Mouse (Mus musculus) lung, postnatal 0 days (tissue): ENCODE results near the gene Ppcdc. TPM values are rescaled to one million over a fixed set of nuclear protein-coding genes. Genes with fewer than 3 reads are reported as not detected.

Experiments used
- ATAC-seq: fragments of 200-750 bp; cut with Nextera tagmentation; 2 replicates; pipeline ENCODE4 v1.8.0; 2017; ENCODE audit warnings: moderate library complexity
- DNase-seq: peaks from one replicate; pipeline ENCODE4 v3.0.0-alpha.2; 2016; ENCODE audit warnings: low spot score
- H3K27ac ChIP-seq: fragments of 300-500 bp; sonication (generic); 2 replicates; pipeline ENCODE4 v1.5.1; 2014; ENCODE audit warnings: antibody characterized with exemption, mild to moderate bottlenecking, low read length, mixed read lengths
- H3K27me3 ChIP-seq: fragments of 300-500 bp; sonication (generic); replicated peaks from 2 replicates; pipeline ENCODE4 v1.6.1; 2014; ENCODE audit warnings: low read length, mixed read lengths; ENCODE audit not compliant: insufficient read depth
- H3K36me3 ChIP-seq: fragments of 300-500 bp; sonication (generic); 2 replicates; pipeline ENCODE4 v1.6.1; 2014; ENCODE audit warnings: low read length, mixed read lengths; ENCODE audit not compliant: insufficient read depth
- H3K4me1 ChIP-seq: fragments of 300-500 bp; sonication (generic); 2 replicates; pipeline ENCODE4 v1.6.1; 2014; ENCODE audit warnings: antibody characterized with exemption, low read depth, low read length, mixed read lengths; ENCODE audit not compliant: insufficient read depth
- H3K4me2 ChIP-seq: fragments of 300-500 bp; sonication (generic); replicated peaks from 2 replicates; pipeline ENCODE4 v1.6.1; 2014; ENCODE audit warnings: low read depth, mild to moderate bottlenecking, low read length, moderate library complexity, mixed read lengths
- H3K4me3 ChIP-seq: fragments of 300-500 bp; sonication (generic); 2 replicates; pipeline ENCODE4 v1.5.1; 2014; ENCODE audit warnings: low read depth, low read length
- H3K9ac ChIP-seq: fragments of 300-500 bp; sonication (generic); replicated peaks from 2 replicates; pipeline ENCODE4 v1.6.1; 2014; ENCODE audit warnings: low read depth, mild to moderate bottlenecking
- H3K9me3 ChIP-seq: fragments of 300-500 bp; sonication (generic); 2 replicates; pipeline ENCODE4 v1.6.1; 2016; ENCODE audit warnings: low read length, mixed read lengths
- CTCF ChIP-seq: IDR thresholded peaks from 2 replicates; pipeline ENCODE4 v1.5.1; 2016; ENCODE audit warnings: antibody characterized with exemption, mild to moderate bottlenecking
- EP300 ChIP-seq: IDR thresholded peaks from 2 replicates; pipeline ENCODE4 v1.6.1; 2016; ENCODE audit warnings: antibody characterized with exemption, mild to moderate bottlenecking, control low read depth
- WGBS: fragments of 180-500 bp; shearing (Covaris S2); extraction: QIAGEN DNeasy Blood & Tissue Kit; methylation state at CpG from one replicate; pipeline ENCODE4 v1.1.7; 2014; 5-methylcytosine and 5-hydroxymethylcytosine counted together
- polyA plus RNA-seq: library from polyadenylated mRNA; unstranded; fragments of >200 nt; fragmentation: Nextera tagmentation; extraction: Ambion mirVana; gene quantifications from 2 replicates; pipeline ENCODE4 v1.2.1, GENCODE M21; 2015

Gene Ppcdc
- polyA plus RNA-seq, 1 experiment from 2014 or later: 25.9 TPM

DNA sequence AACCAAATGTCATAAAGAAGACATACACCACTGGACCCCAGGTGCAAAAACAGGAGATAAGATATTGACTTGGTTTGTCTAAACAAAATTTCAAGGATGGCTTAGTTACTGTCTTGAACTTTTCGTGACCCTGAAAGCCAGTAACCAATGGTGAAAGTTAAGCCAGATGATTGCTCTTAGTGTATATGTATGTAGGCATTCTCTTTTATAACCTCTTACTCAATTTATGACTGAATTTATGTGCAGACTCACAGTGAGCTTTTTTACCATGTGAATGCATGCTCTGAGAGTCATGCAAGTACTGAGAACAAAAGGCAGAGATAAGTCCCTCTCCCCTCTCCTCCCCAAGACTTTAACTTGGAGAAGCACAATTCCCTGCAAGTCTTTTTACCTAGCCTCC, 47.0 kb downstream of the Ppcdc start:
- 83% methylated on average over 1 of the region's 1 CpGs for WGBS
- no peak for ATAC-seq

DNA sequence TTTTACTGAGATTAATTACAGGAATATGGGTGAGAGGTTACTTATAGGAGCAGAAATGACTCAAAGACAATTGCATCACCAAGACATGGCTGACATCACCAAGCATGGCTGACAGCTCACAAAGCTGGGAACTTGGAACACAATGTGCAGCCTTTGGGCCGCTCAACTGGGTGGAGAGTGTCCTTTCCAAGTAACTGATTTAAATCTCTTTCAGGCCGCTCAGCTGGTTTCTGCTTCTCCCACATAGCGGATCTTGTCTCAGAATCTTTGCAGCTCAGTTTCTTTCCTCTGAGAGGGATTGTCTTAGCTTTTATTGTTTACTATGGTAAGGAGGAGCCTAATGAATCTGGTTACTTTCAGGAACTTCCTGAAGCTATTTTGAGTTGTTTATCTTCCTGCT, 49.1 kb downstream of the Ppcdc start:
- Histone ChIP-seq H3K27me3 (no peaks in the 10 kb centered on the region), H3K4me1 (no peaks in the 10 kb centered on the region), H3K9me3 (no peaks in the 10 kb centered on the region), H3K27ac (no peak overlapping the region), H3K4me2 (no peak overlapping the region), H3K9ac (no peak overlapping the region), H3K36me3 (no peaks in the 10 kb centered on the region), H3K4me3 (no peak overlapping the region)
- no peak for TF ChIP-seq CTCF
- peak; percentile 22; the same call in 1 of the 2 replicates for TF ChIP-seq EP300
- no peak for DNase-seq
- WGBS: 55% methylated on average over 3 of the region's 3 CpGs
- ATAC-seq: no peak

More for the DNA sequence above, 47.0 kb downstream of the Ppcdc start:
- Histone ChIP-seq H3K4me3 (no peak overlapping the region), H3K9ac (no peak overlapping the region), H3K36me3 (no peaks in the 10 kb centered on the region), H3K4me1 (no peaks in the 10 kb centered on the region), H3K9me3 (no peaks in the 10 kb centered on the region), H3K27ac (no peak overlapping the region), H3K27me3 (no peaks in the 10 kb centered on the region), H3K4me2 (no peak overlapping the region)
- DNase-seq: no peak
- TF ChIP-seq EP300 (no peak), CTCF (no peak)

DNA sequence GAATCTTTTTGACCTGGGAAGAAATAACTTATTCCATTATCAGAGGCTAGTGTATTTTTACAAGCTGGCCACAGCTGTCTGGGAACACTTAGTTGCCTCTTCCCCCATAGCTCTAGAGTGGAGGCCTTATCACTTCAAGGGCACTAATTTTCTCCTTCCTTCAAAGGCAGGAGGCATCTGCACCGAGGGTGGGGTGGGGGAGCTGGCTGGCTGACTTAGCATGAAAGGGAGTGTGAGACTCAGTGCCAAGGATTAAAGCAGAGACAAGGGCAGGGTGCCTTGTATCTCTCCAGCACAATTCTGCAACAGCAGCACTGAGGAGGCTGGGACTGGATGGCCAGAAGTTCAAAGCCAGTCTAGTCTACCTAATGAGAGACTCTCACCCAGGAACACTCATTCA, 50.8 kb downstream of the Ppcdc start:
- H3K27ac ChIP-seq: no peak overlapping the region
- no peaks in the 10 kb centered on the region for H3K36me3 ChIP-seq
- no peak overlapping the region for H3K4me3 ChIP-seq
- H3K4me1 ChIP-seq: no peaks in the 10 kb centered on the region
- no peak overlapping the region for H3K4me2 ChIP-seq
- TF ChIP-seq EP300 (no peak), CTCF (no peak)
- DNase-seq (no peak), ATAC-seq (no peak)
- WGBS: 14% methylated on average over 1 of the region's 1 CpGs
- no peak overlapping the region for H3K9ac ChIP-seq
- no peaks in the 10 kb centered on the region for H3K9me3 ChIP-seq
- no peaks in the 10 kb centered on the region for H3K27me3 ChIP-seq

DNA sequence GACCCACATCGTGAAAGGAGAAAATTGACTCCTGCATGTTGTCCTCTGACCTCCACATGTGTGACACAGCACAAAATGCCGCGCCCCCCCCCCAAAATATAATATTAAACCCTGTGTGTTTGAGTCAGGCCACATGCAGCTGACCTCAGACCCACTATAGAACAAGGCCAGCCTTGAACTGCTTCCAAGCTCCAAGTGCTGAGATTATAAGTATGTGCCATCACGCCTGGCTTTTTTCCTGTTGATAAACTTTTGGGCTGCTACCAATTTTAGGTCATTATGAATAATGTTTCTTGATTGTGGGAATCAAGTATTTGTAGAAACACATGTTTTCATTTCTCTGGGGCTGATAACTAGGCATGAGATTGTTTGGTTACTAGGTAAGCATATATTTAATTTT, 53.0 kb downstream of the Ppcdc start:
- TF ChIP-seq CTCF: no peak
- TF ChIP-seq EP300: no peak
- Histone ChIP-seq H3K36me3 (no peaks in the 10 kb centered on the region), H3K4me1 (no peaks in the 10 kb centered on the region), H3K9me3 (no peaks in the 10 kb centered on the region), H3K27me3 (no peaks in the 10 kb centered on the region), H3K9ac (no peak overlapping the region), H3K27ac (no peak overlapping the region), H3K4me3 (no peak overlapping the region), H3K4me2 (no peak overlapping the region)
- DNase-seq (no peak), ATAC-seq (no peak)
- 50% methylated on average over 4 of the region's 4 CpGs for whole genome bisulfite sequencing

DNA sequence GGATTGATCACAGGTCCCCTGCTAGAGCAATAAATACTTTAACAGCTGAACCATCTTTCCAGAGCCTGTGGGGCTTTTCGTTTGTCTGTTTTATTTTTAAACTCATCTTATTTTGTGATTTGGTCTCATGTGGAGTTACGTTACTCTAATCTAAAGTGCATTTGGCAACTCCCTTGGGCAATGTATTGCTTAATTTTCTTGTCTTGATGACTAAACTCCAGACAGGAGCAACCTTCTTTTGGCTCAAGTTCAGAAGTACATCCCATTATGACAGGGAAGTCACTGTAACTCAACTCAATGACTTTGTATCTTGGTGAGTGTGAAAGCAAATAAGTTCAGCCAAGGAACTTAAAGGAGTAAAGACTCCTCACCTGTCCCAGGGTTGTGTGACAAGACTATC, 55.3 kb downstream of the Ppcdc start:
- H3K27ac ChIP-seq: no peak overlapping the region
- H3K9ac ChIP-seq: no peak overlapping the region
- H3K9me3 ChIP-seq: no peaks in the 10 kb centered on the region
- ATAC-seq (peak; percentile 71), DNase-seq (peak; percentile 91)
- H3K4me3 ChIP-seq: no peak overlapping the region
- no peak for TF ChIP-seq CTCF
- peak; percentile 59; the same call in 1 of the 2 replicates for TF ChIP-seq EP300
- no peak overlapping the region for H3K4me2 ChIP-seq
- no peaks in the 10 kb centered on the region for H3K27me3 ChIP-seq
- H3K36me3 ChIP-seq: no peaks in the 10 kb centered on the region
- 63% methylated on average over 2 of the region's 2 CpGs for WGBS
- no peaks in the 10 kb centered on the region for H3K4me1 ChIP-seq

DNA sequence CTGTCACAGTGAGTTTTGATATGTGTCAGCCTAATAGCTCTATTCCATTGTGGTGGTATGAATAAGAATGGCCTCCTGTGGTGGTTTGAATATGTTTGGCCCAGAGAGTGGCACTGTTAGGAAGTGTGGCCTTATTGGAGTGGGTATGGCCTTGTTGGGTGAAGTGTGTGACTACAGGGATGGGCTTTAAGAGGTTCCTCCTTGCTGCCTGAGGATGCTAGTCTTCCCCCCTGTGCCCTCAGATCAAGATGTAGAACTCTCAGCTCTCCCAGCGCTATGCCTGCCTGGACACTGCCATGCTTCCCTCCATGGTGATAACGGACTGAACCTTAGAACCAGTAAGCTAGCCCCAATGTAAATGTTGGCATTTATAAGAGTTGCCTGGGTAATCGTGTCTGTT, 78.9 kb downstream of the Ppcdc start:
- no peak overlapping the region for H3K9ac ChIP-seq
- ATAC-seq (no peak), DNase-seq (no peak)
- no peak overlapping the region for H3K4me3 ChIP-seq
- no peaks in the 10 kb centered on the region for H3K27me3 ChIP-seq
- H3K4me2 ChIP-seq: no peak overlapping the region
- no peaks in the 10 kb centered on the region for H3K4me1 ChIP-seq
- 90% methylated on average over 3 of the region's 3 CpGs for WGBS
- H3K27ac ChIP-seq: no peak overlapping the region
- no peak for TF ChIP-seq EP300
- no peak for TF ChIP-seq CTCF
- H3K36me3 ChIP-seq: no peaks in the 10 kb centered on the region
- H3K9me3 ChIP-seq: no peaks in the 10 kb centered on the region
